ENCODE assay signal across 24 mouse cellular contexts in the genomic region with DNA sequence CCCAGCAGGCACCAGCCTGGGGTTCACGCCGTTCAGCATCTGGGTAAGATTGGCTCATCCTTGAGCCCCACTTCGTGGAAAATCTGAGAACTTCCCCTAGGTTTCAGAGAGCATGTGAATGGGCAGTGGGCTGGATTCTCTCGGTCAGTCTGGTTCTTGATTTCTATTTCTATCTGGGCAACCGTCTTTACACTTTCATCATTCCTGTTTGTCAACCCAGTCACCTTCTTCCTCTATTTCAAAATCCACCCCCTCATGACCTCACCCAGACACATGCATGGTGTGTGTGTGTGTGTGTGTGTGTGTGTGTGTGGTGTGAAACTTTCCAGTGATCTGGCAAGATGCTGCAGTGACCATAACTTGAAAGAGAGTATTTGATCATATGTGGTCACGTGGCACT. TPM values are rescaled to one million over a fixed set of nuclear protein-coding genes. Genes with fewer than 3 reads are reported as not detected.
DNase-seq lines count a peak whose midpoint lies in the region; ATAC-seq and TF ChIP-seq lines count a peak whose summit lies in the region.
"Had no signal": no experiment of that assay in that cellular context is flagged by ENCODE, and none has a peak within 500 bp of the region (broad histone marks: within the 10 kb centered on the region; RNA-seq: fewer than 3 reads in every experiment).

No protein-coding gene starts in this region.

- no peaks in the 10 kb centered on the region for H3K27me3 ChIP-seq in liver, adult 2 months (ENCODE audit: control insufficient read depth, insufficient read depth, low read length)
- H3K27me3 ChIP-seq in liver, embryonic 12.5 days (replicated peaks), result no peaks in the 10 kb centered on the region; the same call in 1 of the 2 replicates
- H3K27me3 ChIP-seq: embryonic facial prominence, embryonic 15.5 days; heart, embryonic 15.5 days; midbrain, embryonic 15.5 days had no signal

- no peak overlapping the region for H3K4me3 ChIP-seq in liver, adult 2 months (ENCODE audit: insufficient read depth, low read depth, low read length)
- H3K4me3 ChIP-seq in liver, embryonic 12.5 days, result no peak overlapping the region
- H3K4me3 ChIP-seq in bone marrow, adult 2 months (replicated peaks; ENCODE audit: control insufficient read depth, low read depth, low read length), result no peak overlapping the region
- H3K4me3 ChIP-seq: embryonic facial prominence, embryonic 15.5 days; forebrain, embryonic 10.5 days; heart, embryonic 15.5 days; hindbrain, embryonic 10.5 days; layer of hippocampus, adult 2 months; left cerebral cortex, adult 2 months; limb, embryonic 10.5 days; midbrain, embryonic 15.5 days had no signal

- H3K9ac ChIP-seq in liver, adult 2 months (ENCODE audit: low read depth, low read length), result no peak overlapping the region
- H3K9ac ChIP-seq in liver, embryonic 12.5 days, result no peak overlapping the region
- H3K9ac ChIP-seq: embryonic facial prominence, embryonic 15.5 days; heart, embryonic 15.5 days; liver, embryonic 14.5 days; midbrain, embryonic 15.5 days had no signal

- no peak for TF ChIP-seq POLR2A in liver, adult 2 months (IDR thresholded peaks at IDR 0.05; ENCODE audit: extremely low read depth, insufficient read depth, low read length)
- no peak for TF ChIP-seq POLR2A in bone marrow, adult 2 months (IDR thresholded peaks at IDR 0.05; ENCODE audit: borderline replicate concordance, control insufficient read depth, low read depth, low read length)

- no peaks in the 10 kb centered on the region for H3K9me3 ChIP-seq in liver, embryonic 12.5 days (replicated peaks)
- H3K9me3 ChIP-seq: embryonic facial prominence, embryonic 15.5 days; forebrain, embryonic 10.5 days; heart, embryonic 15.5 days; hindbrain, embryonic 10.5 days; limb, embryonic 10.5 days; midbrain, embryonic 15.5 days had no signal

- peak; percentile 27 for DNase-seq in liver, adult 2 months (ENCODE audit: extremely low read depth, low read depth, low spot score)
- peak; percentile 92 for DNase-seq in 416B (ENCODE audit: low read depth)
- no peak for DNase-seq in gastrocnemius, postnatal 25 days
- no peak for DNase-seq in right cerebral cortex, postnatal 14 days
- no peak for DNase-seq in cerebellum, adult 11 months
- DNase-seq: adrenal gland, adult 2 months; cerebellum, adult 18-20 months; cerebellum, postnatal 25 days; kidney, adult 18-20 months; kidney, postnatal 10 days; retina, postnatal 1 day; thymus, postnatal 14 days had no signal

- no peak for TF ChIP-seq CTCF in liver, adult 2 months (IDR thresholded peaks at IDR 0.05; ENCODE audit: low read depth, low read length)
- TF ChIP-seq CTCF in bone marrow, adult 2 months (IDR thresholded peaks at IDR 0.05; ENCODE audit: control insufficient read depth, insufficient read depth, low read length), result no peak

- WGBS in liver, adult 2 months, result 64% methylated on average over 6 of the region's 6 CpGs
- WGBS in liver, embryonic 12.5 days (ENCODE audit: insufficient replicate concordance), result 39% methylated on average over 6 of the region's 6 CpGs
- 18% methylated on average over 6 of the region's 6 CpGs for WGBS in bone marrow, adult 2 months

- no peaks in the 10 kb centered on the region for H3K4me1 ChIP-seq in liver, adult 2 months (ENCODE audit: control insufficient read depth, insufficient read depth, low read length)
- H3K4me1 ChIP-seq in liver, embryonic 12.5 days, result no peaks in the 10 kb centered on the region
- peaks cover 4% of the 10 kb centered on the region; the same call in 1 of the 2 replicates for H3K4me1 ChIP-seq in bone marrow, adult 2 months (ENCODE audit: control insufficient read depth, insufficient read depth, low read length)
- H3K4me1 ChIP-seq: heart, embryonic 15.5 days; midbrain, embryonic 15.5 days had no signal

- H3K79me2 ChIP-seq in liver, adult 2 months (ENCODE audit: control insufficient read depth, insufficient read depth, low read length), result no peaks in the 10 kb centered on the region

- no peak overlapping the region for H3K27ac ChIP-seq in liver, adult 2 months (replicated peaks; ENCODE audit: insufficient read depth, low read depth, low read length)
- H3K27ac ChIP-seq in liver, embryonic 12.5 days, result no peak overlapping the region
- H3K27ac ChIP-seq in bone marrow, adult 2 months (ENCODE audit: control insufficient read depth, insufficient read depth, low read depth, low read length, poor library complexity), result peak overlapping the region; percentile 63
- H3K27ac ChIP-seq: embryonic facial prominence, embryonic 15.5 days; forebrain, embryonic 10.5 days; heart, embryonic 15.5 days; hindbrain, embryonic 10.5 days; layer of hippocampus, adult 2 months; left cerebral cortex, adult 2 months; limb, embryonic 10.5 days; liver, embryonic 14.5 days; midbrain, embryonic 15.5 days had no signal

- H3K36me3 ChIP-seq in liver, adult 2 months (ENCODE audit: control insufficient read depth, insufficient read depth, low read length), result no peaks in the 10 kb centered on the region
- H3K36me3 ChIP-seq in liver, embryonic 12.5 days, result no peaks in the 10 kb centered on the region
- H3K36me3 ChIP-seq: embryonic facial prominence, embryonic 15.5 days; forebrain, embryonic 10.5 days; heart, embryonic 15.5 days; hindbrain, embryonic 10.5 days; limb, embryonic 10.5 days; midbrain, embryonic 15.5 days had no signal

- ATAC-seq in liver, embryonic 12.5 days, result no peak
- peak; percentile 91 for ATAC-seq in megakaryocyte, adult 5-6 weeks (ENCODE audit: poor library complexity, severe bottlenecking)
- ATAC-seq: midbrain, embryonic 15.5 days had no signal

- H3K4me2 ChIP-seq in liver, embryonic 12.5 days, result no peak overlapping the region
- H3K4me2 ChIP-seq: embryonic facial prominence, embryonic 15.5 days; heart, embryonic 15.5 days; midbrain, embryonic 15.5 days had no signal

RNA-seq across cellular contexts. Expression of a gene that starts 49.2 kb away (rescaled TPM):
- total RNA-seq in liver, adult 2 months (2014; rRNA removed), result 17.4 and 19.1 TPM in 2 replicates
- polyA plus RNA-seq in liver, adult 2 months (2012; rRNA removed), result 17.9 and 33.7 TPM in 2 replicates
- polyA plus RNA-seq in liver, embryonic 12.5 days (2016; fragmentation: Nextera tagmentation; extraction: Ambion mirVana), result 88.3 and 93.3 TPM in 2 replicates
- 60.4 and 90.4 TPM in 2 replicates for polyA plus RNA-seq in bone marrow, adult 2 months (2011; ENCODE audit: insufficient read depth, insufficient read length, low replicate concordance, missing spikeins)
- 100 and 106 TPM in 2 replicates for total RNA-seq in megakaryocyte, adult 5-6 weeks (2015)
- total RNA-seq in megakaryocyte, adult 5-6 weeks (2017), result 65.5 and 74.0 TPM in 2 replicates
- 10 to 100 TPM; 28.4 to 33.7 TPM for total RNA-seq in gastrocnemius, postnatal 25 days (2021)

Comparison
In these comparisons a context has a peak if more than half of its experiments do, and no peak if none do; other contexts are left out.
1. DNase-seq: peak in liver, adult 2 months (single experiment) and 416B (single experiment); none in gastrocnemius, postnatal 25 days (single experiment), right cerebral cortex, postnatal 14 days (single experiment) and cerebellum, adult 11 months (single experiment).